Mouse (Mus musculus) left cerebral cortex, postnatal 10 days (tissue): ENCODE results near the gene Rapgef6. TPM values are rescaled to one million over a fixed set of nuclear protein-coding genes. Genes with fewer than 3 reads are reported as not detected.
"Not testable (repeated sequence)": the region's sequence is repeated elsewhere in the genome, so short reads cannot be mapped to it uniquely, and the experiment has no call there.

ENCODE experiments used
- DNase-seq, 2 experiments: peaks; one replicate each; pipeline ENCODE4 v3.0.0; 2021 to 2022; ENCODE audit warnings: low spot score in 2 of 2, mixed read lengths in 1 of 2; ENCODE audit errors: extremely low spot score in 1 of 2
- intact Hi-C: fragments of 180-260 bp; cut with DNase I; formaldehyde crosslinking; loops from one replicate; pipeline ENCODE4 v1.15.1; 2025
- total RNA-seq, 2 experiments: library from RNA; stranded (reverse); gene quantifications; 2 replicates each; pipeline ENCODE4 v1.2.3; 2021

Rapgef6 gene
- total RNA-seq, 2 experiments from 2014 or later = 31.5 to 32.1 TPM

DNA sequence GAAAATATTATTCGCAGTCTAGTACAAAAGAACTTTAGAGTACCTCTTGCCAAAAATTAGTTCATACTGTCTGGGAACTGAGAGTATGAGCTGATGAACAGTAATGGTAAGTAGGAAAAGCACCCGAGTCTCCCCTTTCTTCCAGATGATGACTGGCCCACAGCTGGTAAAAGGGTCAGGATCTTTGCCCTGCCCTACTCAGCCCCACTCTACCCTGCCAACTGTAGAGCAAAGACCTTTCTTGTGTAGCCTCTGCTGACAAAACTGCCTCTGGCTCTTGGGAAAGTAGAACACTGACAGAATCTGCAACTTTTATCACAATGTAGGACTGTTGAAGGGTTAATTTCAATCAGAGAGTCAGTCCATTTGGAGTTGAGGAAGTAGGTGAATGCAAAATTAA, 32.3 kb downstream of the Rapgef6 start:
- intact Hi-C loops = no loop called here
- no peak for DNase-seq

- intact Hi-C loops = loop anchor here (10.0 kb wide), 1 partner anchor 302 kb away; the partner anchor contains the start of genes Hint1 and Lyrm7
These were observed 40.1 kb downstream of the Rapgef6 start for GRCm38 (mm10) chr11:54562761-54563160.

GRCm38 (mm10) chr11:54567959-54568358, 45.3 kb downstream of the Rapgef6 start:
- no peak for DNase-seq
- intact Hi-C loops = loop anchor here (10.0 kb wide), 1 partner anchor 297 kb away; the partner anchor contains the start of genes Hint1 and Lyrm7

More at GRCm38 (mm10) chr11:54562761-54563160, 40.1 kb downstream of the Rapgef6 start:
- DNase-seq = peak; percentile 15 to 26

DNA sequence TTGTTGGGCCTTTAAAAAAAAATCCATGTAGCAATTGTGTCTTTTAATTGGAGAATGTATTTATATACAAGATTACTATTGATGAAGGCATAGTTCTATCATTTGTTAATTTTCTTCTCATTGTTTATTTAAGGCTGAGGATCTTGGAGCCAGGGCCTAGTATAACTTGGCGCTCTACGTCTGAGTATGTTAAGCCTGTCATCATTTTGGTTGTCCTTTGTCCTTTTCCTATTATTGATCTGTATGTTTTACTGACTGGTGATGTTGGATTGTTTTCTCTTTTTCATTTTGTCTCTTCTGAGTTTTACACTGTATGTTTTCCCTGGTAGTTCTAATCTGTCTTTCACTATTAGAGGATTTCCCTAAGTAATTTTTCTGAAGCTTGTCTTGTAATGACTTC, 52.1 kb downstream of the Rapgef6 start:
- DNase-seq = no peak
- intact Hi-C loops = no loop called here

DNA sequence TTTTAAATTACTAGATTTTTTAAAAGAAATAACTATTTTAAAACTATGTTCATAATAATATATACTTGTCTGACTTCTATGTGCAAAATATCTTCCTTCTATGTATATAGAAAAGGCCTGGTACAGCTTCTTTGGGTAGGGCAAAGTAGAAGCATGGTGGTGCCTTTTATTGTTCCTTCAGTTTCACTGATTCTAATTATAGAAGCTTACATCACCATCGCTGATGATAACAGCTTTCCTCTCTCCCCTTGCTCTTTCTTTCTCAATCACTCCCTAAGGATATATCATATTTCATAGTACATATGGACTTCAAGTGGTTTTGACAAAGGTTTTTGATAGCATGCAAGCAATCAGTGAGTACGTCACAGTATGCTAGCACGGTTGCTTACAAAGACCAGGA, 69.9 kb downstream of the Rapgef6 start:
- DNase-seq = no peak
- intact Hi-C loops = no loop called here

GRCm38 (mm10) chr11:54594049-54594448, 71.4 kb downstream of the Rapgef6 start:
- no peak for DNase-seq

GRCm38 (mm10) chr11:54595053-54595452, 72.4 kb downstream of the Rapgef6 start:
- intact Hi-C loops = no loop called here
- no peak for DNase-seq

More at GRCm38 (mm10) chr11:54594049-54594448, 71.4 kb downstream of the Rapgef6 start:
- intact Hi-C loops = no loop called here

DNA sequence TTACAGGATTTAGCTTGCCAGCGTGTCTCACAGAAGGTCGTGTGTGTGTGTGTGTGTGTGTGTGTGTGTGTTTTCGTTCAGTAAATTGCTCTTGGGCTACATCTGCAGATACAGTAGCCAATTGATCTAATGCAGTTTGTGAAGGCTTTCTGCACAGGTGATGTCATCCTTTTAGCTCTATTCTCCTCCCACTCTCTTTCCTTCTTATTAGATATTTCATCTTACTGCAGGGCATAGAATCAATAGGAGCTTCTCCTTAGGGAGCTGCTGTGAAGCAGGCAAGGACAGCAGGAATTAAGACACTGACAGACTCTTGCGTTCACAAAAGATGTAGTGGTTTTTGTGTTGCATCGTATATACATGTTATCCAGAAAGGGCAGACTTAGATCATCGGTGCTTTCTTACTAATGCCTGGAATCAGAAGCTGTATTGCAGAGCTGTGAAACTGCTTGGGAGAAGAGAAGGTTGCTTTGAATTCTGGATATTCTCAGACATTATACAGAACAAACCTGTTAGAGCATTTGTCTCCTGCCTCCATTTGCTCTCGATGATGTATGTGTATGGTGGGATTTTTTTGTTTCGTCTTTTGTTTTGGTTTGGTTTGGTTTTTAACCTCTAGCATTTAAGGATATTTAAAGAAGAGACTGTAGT, 73.4 kb downstream of the Rapgef6 start:
- no peak for DNase-seq

GRCm38 (mm10) chr11:54597902-54598447, 75.3 kb downstream of the Rapgef6 start:
- intact Hi-C loops = no loop called here
- no peak for DNase-seq

More for the DNA sequence above, 73.4 kb downstream of the Rapgef6 start:
- intact Hi-C loops = no loop called here

DNA sequence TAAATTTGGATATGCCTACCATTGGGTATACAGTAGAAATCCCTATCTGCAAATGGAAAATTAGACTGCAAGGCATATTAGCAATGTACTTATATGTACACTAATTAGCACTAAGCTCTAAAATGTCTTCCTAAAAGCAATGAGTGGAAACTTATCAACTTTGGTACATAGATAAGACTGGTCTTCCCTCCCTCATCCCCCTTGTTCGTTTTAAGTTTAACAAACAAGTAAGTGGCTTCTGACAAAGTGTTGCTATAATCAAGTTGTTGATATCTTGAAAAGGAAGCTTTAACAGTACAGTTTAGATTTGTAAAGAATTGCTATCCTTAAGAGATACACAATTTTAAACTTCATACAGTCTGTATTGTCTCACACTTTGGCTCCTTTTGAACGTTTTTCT, 78.5 kb downstream of the Rapgef6 start:
- no peak for DNase-seq
- intact Hi-C loops = no loop called here

- DNase-seq = peak in 1 of 2 experiments; percentile 18
- intact Hi-C loops = not testable (repeated sequence)
These were observed 80.1 kb downstream of the Rapgef6 start for GRCm38 (mm10) chr11:54602764-54603163.

GRCm38 (mm10) chr11:54604415-54604814, 81.8 kb downstream of the Rapgef6 start:
- intact Hi-C loops = no loop called here
- no peak for DNase-seq

DNA sequence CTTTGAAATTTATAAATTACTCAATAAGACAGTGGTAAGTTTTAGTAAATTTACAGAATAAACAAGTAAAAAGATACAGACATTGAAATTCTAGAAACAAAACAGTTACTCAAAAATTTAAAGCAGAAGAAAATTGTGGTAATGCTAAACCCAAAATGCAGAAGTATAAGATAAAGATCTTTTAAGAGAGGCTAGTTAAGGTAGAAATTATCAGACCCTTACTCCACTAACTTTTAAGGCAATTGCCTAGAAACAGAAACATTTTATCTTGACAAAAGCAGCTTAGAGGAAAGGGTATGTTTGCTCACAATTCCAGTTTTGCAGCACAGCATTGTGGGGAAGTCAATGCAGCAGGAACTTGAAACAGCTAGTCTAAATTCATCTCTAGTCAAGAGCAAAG, 91.0 kb downstream of the Rapgef6 start:
- intact Hi-C loops = no loop called here
- no peak for DNase-seq

- no peak for DNase-seq
- intact Hi-C loops = no loop called here
These were observed 91.9 kb downstream of the Rapgef6 start for GRCm38 (mm10) chr11:54614560-54614959.

GRCm38 (mm10) chr11:54618841-54619240, 96.2 kb downstream of the Rapgef6 start:
- intact Hi-C loops = loop anchor here (5.0 kb wide), 1 partner anchor 53 kb away; no protein-coding TSS in a partner anchor
- DNase-seq = no peak

GRCm38 (mm10) chr11:54621725-54622124, 99.1 kb downstream of the Rapgef6 start:
- intact Hi-C loops = no loop called here
- DNase-seq = no peak

- no peak for DNase-seq
- intact Hi-C loops = no loop called here
These were observed 104.3 kb downstream of the Rapgef6 start for GRCm38 (mm10) chr11:54626905-54627304.

GRCm38 (mm10) chr11:54646420-54646819, 123.8 kb downstream of the Rapgef6 start:
- intact Hi-C loops = no loop called here
- no peak for DNase-seq

DNA sequence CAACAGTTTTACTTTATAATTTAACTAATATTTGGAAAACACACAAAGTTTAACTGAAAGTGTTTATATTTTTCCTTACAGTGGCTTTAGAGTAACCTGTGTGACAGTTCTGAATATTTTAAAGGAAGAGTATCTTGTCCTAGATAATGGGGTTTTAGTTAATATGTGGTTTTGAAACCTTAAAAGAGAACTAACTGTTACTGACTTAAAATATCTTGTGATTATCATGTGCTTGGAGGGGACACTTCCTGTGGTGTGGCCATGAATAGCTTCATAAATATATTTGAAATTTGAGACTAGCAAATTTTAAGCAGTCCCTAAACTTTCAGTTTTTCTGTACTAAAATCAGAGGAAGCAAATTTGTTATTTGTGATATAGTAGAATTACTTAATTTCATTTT, 125.9 kb downstream of the Rapgef6 start:
- intact Hi-C loops = no loop called here

GRCm38 (mm10) chr11:54655420-54655819, 132.8 kb downstream of the Rapgef6 start:
- intact Hi-C loops = no loop called here
- no peak for DNase-seq

More for the DNA sequence above, 125.9 kb downstream of the Rapgef6 start:
- no peak for DNase-seq
